Mouse (Mus musculus): ENCODE data around the gene Cd19. TPM values are rescaled to one million over a fixed set of nuclear protein-coding genes. Genes with fewer than 3 reads are reported as not detected.

Gene Cd19
- polyA plus RNA-seq, 1 experiment, result not detected

DNA sequence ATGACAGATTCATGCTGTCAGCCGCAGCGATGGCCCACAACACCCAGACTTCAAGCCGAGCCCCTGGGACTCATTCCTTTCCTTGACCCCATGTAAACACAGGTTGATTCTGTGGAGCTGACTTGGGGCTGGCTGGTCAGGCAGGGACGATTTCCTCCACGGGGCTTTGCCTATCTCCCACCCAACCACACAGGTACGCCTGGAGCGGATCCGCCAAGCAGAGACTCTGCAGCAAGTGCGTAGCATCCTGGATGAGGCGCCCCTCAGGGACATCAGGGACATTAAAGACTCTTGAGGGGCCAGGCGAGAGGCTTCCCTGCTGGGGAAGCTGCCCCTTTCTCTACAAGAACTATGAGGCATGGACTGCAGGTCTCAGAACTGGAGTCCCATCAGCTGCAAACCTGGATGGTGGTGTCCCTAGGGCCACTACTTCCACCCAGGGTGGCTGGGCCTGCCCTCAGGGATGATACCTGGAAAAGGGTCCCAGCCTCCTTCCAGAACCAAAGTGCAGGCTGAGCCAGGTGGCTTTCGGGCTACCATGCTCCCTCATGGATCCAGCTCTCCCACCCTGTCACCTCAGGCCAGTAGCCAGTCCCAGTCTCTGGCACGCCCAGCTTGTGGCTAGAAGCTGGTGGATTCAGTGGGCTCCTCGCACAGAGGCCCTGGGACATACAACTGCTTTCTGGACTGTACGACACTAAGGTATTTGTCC, 30.6 kb upstream of the Cd19 start:
- TF ChIP-seq GATA1 (IDR thresholded peaks at IDR 0.05; ENCODE audit: low read length), result no peak

DNA sequence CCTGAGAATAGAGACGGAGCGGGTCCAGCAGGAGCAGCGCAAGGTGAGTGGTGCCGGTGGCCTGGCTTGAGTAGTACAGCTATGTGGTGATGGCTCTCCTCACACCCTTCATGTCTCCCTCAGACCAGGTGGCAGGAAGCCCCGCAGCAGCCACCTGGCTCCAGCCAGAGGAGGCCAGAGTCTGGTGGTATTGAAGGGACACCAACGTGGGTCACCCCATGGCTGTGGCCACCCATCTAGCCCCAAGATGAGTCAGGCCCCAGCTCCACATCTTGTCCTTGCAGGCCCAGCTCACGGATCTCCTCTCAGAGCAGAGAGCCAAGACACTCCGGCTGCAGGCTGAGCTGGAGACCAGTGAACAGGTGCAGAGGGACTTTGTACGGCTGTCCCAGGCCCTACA, 29.8 kb upstream of the Cd19 start:
- no peak for TF ChIP-seq GATA1 (IDR thresholded peaks at IDR 0.05; ENCODE audit: low read length)

DNA sequence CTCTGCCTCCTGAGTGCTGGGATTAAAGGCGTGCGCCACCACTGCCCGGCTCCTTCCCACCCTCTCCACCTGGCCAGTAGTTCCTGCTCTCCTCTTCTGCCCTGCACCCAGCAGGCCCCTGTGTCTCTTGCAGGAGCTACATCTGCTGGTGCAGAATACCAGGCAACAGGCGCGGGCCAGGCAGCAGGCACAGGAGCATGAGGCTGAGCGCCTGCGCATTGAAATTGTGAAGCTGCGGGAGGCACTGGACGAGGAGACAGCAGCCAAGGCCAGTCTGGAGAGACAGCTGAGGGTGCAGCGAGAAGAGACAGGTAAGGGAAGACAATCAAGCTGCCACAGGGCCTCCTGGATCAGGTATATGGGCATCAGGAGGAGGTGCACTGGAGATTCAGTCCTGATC, 29.3 kb upstream of the Cd19 start:
- TF ChIP-seq GATA1 (IDR thresholded peaks at IDR 0.05; ENCODE audit: low read length), result no peak

DNA sequence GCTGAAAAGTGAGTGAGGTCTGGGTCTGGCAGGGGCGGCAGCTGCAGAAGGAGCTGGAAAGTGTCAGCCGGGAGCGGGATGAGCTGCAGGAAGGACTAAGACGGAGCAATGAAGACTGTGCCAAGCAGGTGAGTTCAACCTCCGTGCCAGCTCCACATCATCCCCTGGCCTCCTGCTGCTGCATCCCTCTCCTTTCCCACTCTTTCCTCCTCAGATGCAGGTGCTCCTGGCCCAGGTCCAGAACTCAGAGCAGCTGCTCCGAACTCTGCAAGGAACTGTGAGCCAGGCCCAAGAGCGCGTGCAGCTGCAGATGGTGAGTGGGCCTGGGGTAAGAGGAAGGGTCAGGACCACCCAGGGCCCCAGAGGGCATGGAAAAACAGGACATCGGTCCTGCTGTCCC, 25.4 kb upstream of the Cd19 start:
- TF ChIP-seq GATA1 (IDR thresholded peaks at IDR 0.05; ENCODE audit: low read length), result no peak

DNA sequence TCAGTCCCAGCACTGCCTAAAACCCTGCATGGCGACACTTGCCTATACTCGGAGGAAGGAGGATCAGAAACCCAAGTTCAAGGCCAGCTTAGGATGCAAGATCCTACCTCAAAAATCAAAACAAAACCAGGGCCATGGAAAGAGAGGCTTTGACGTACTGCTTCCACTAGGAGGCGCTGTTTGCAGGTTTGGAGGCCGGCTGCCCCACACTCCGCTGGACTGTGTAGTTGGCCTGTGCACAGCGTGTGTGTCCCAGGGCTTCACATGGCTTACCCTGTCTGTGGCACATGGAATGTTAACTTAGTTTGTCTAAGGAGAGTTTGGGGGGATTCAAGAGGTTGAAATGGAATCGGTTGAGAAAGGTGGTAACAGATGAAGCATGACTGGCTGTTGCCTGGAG, 22.2 kb upstream of the Cd19 start:
- no peak for TF ChIP-seq GATA1 (IDR thresholded peaks at IDR 0.05; ENCODE audit: low read length)

DNA sequence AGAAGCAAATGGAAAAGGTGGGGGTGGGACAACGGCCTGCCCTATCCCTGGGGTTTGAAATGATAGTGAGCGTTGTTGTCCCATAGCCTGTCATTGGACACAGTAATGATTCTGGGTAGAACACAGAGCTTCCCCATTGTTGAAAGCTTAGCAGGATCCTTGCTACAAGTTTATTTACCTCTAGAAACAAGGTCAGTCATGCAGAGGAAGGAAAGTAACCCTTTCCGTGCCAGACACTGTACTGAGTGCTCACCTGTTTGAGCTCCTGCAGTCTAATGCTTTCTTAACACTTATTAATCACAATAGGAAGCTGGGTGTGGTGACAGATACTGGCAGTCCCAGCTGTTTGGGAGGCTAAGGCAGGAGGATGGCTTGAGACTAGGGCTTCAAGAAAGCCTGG, 21.1 kb upstream of the Cd19 start:
- no peak for TF ChIP-seq GATA1 (IDR thresholded peaks at IDR 0.05; ENCODE audit: low read length)

DNA sequence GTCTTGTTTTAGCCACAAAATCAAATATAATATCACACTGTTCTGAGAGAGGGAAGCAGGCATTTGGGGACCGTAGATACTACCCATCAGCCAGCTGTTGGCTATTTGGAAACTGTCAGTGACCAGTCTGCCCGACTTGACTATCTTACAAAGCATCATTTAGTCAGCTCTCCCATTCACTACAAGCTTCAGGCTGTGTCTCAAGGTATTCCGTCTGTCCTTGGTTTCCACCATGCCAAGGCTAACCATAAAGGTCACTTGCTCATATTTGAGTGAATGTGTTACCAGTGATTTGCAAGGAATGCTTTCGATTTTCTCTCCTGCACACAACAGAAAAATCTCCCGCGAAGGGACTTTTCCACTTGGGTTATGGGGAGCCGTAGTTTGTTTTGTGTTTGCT, 20.0 kb upstream of the Cd19 start:
- no peak for TF ChIP-seq GATA1 (IDR thresholded peaks at IDR 0.05; ENCODE audit: low read length)

DNA sequence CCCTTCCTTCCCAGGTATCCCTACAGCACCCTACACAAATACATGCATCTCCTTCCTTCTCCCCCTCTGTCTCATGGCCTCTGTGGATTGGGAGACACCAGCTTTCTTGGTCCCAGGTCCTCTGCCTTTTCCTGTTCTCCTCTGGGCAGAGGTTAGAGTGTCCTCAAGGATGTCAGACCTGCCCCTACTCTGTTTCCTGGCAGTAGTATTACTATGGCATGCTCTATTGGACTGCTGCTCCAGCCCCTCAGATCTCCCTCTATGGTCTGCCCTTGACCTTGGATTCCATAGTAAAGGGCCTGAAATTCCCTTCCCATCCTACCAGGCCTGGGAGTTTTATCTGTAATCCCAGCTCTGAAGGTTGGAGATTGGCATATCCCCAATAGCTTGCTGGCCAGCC, 15.5 kb upstream of the Cd19 start:
- TF ChIP-seq GATA1 (IDR thresholded peaks at IDR 0.05; ENCODE audit: low read length), result no peak

DNA sequence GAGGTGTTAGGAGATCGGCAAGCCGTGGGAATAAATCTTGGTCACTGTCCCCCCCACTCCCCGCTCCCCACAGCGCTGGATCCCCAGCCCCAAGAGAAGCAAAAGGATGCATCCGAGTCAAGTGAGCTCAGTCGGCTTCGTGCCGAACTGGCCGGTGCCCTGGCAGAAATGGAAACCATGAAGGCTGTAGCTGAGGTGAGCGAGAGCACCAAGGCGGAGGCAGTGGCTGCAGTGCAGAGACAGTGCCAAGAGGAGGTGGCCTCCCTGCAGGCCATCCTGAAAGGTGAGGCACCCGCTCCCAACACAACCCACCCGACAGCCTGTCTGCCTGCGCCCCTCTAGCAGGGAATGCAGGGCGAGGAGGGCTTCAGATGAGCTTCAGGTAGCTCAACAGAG, 14.8 kb upstream of the Cd19 start:
- TF ChIP-seq GATA1 (IDR thresholded peaks at IDR 0.05; ENCODE audit: low read length), result no peak

DNA sequence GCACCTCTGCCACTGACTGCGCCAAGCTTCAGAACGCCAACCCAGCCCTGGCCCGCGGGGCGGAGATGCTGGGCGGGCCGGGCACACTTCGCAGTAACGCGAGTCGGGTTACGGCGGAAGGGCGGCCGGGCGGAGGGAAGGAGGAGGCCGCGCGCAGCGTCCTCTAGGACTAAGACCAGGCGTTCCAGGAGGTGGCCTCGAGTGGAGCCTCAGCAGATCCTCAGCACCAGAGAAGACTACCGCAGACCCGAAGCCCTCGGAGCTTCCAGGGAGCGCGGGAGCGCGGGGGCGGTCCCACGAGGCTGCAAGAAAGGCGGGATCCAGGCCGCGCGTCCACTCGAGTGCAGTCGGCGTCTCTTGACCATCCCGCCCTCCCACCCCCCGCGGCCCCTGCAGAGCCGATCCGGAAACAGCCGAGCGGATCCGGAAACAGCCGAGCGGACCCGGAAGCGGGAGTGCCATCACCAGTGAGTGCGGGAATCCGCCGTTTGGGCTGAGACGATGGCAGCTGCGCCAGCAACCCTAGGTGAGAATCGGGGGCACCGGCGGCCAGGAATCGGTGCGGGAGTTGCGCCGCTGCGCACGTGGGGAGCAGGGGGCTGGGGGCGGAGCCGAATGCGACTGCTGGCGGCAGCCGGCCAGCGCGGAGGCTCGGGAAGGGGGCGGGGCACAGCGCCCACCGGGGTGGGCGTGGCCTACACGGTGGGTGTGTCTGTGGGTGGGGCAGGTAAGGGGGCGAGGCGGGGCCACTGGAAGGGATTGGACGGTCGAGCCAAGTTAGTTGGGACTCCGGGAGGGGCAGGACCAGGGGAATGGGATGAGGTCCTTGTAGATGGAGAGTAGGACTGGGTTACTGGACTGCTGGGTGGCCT, 14.2 kb upstream of the Cd19 start, which contains the start of gene Rabep2:
TSS of gene Rabep2 (plus strand) at position 129 of the 872 bp plus-strand sequence.
- no peak for TF ChIP-seq GATA1 (IDR thresholded peaks at IDR 0.05; ENCODE audit: low read length)

DNA sequence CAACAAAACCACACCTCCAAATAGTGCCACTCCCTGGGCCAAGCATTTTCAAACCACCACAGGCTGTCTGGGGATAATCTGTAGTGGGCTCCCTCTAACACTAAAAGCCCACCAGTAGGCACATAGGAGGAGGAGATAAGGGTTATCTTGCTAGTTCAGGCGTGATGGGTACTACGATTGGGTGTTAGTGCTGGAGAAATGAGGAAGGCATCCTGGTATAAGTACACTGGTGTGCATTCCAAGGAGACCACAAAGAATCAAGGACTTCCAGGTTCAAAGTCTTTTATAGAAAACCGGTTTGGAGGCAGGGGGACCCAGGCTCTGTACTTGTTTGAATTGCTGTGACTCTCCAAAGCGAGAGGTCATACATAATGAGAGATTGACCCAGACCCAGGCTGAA, 13.5 kb upstream of the Cd19 start:
- TF ChIP-seq GATA1 (IDR thresholded peaks at IDR 0.05; ENCODE audit: low read length), result peak; percentile 53

DNA sequence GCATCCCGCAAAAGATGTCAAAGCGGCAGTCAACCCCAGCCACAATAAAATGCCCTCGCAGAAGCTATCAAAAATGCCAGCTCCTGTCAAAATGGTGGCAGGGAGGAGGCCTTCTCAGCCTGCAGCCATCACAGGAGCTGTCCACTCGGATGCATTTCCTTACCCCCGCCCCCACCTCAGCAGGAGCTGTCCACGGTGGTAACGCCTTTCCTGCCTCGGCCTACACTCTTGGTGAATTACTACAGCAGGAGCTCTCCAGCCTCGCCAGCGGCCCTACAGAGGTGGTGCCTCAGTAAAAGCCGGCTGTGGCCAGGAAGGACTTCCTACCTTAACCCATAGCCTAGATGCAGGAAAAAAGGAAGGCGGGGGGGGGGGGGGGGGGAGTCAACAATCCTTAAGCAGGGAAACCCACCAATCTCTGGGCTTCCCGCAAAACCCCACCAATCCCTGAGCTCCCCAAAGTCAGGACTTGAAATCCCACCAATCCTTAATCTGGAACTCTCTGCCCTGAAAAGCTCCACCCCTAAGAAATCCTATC, 12.7 kb upstream of the Cd19 start:
- TF ChIP-seq GATA1 (IDR thresholded peaks at IDR 0.05; ENCODE audit: low read length), result no peak

DNA sequence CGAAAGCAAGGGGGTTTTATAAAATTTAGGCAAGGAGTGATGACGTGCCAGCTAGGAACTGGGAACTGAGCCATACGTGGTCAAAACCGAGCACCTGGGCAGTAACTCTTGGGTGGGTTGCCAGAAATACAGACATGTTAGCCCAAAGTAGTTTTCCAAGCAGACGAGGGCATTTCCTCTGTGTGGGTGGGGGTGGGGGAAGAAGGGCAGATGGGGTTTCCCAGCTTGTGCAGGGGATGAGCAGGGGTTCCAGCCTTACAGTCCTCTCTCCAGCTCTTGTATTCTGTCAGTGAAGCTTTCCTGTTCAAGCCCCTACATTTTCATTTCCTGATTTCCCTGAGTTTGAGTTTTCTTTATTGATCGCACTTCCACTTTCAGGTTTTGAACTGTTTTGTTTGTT, 9.5 kb upstream of the Cd19 start:
- no peak for TF ChIP-seq GATA1 (IDR thresholded peaks at IDR 0.05; ENCODE audit: low read length)

DNA sequence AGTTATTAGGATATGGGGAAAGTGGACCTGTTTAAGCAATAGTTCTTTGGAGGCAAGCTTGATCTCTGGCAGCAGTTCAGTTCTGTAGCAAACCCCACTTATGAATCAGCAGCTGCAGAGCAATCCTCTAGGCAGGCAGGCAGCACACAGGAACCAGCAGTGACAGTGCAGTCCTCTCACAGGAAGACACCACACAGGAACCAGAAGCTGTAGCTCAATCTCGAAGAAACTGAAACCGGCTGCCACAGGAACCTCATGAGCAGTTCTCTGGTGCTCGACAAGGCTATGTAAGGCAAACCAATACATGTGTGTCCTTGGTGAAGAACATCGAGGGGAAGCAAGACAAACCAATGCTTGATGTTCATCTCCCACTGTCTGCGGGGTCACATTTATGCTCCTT, 7.1 kb upstream of the Cd19 start:
- no peak for TF ChIP-seq GATA1 (IDR thresholded peaks at IDR 0.05; ENCODE audit: low read length)

DNA sequence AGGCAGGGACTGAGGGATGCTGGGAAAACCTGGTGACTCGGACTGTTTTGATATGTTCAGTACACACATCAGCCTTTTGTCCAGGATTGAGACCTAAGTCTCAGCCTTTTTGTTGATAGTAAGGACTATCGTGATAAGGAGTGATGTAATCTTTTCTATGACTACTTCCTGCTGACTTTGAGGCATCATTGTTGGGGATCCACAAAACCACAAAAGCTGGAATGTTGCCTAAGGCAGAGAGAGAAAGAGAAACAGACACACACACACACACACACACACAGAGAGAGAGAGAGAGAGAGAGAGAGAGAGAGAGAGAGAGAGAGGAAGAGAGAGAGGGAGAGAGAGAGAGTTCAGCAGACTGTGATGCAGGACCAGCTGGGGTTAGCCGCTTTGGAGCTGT, 3.8 kb upstream of the Cd19 start:
- no peak for TF ChIP-seq GATA1 (IDR thresholded peaks at IDR 0.05; ENCODE audit: low read length)

DNA sequence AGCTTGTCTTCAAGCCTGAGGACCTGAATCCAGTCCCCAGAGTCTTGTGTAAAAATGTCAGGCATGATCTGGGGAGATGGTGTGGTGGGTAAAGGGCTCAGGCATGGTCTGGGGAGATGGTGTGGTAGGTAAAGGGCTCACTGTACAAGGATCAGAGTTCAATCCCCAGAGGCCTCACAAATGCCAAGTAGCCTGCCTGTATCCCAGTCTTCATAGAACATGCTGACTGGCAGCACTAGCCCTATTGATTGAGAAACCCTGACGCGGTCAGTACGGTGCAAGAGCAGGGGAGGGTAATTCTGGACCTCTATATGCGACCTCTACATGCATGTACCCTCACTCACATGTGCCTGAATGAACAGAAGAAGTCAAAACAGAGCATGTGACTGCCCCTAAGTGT, 2.9 kb upstream of the Cd19 start:
- no peak for TF ChIP-seq GATA1 (IDR thresholded peaks at IDR 0.05; ENCODE audit: low read length)

DNA sequence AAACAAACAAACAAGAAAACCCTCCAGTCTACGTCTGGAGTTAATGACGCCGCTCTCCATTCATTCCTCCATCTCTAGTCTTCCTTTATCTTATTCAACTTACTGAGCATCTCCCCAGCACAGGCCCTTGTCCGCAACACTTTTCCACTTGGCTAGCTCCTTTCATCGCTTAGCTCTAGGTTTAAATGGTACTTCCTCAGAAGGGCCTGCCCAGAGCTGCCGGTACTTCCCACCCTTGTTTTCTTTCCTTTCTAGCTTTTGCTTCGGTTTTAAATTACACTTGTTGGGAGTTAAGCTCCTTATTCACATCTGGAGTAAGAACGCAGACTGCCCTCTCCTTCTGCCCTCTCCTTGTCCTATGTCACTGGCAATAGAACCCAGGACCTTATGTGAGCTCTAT, 2.4 kb upstream of the Cd19 start:
- no peak for TF ChIP-seq GATA1 (IDR thresholded peaks at IDR 0.05; ENCODE audit: low read length)
